Mouse (Mus musculus): Measurements from ENCODE around the gene Hist1h3b.
A peak's percentile ranks its signal among the peaks of the same experiment; 100 is the strongest.
"Not testable (repeated sequence)": the region's sequence is repeated elsewhere in the genome, so short reads cannot be mapped to it uniquely, and the experiment has no call there.

DNA sequence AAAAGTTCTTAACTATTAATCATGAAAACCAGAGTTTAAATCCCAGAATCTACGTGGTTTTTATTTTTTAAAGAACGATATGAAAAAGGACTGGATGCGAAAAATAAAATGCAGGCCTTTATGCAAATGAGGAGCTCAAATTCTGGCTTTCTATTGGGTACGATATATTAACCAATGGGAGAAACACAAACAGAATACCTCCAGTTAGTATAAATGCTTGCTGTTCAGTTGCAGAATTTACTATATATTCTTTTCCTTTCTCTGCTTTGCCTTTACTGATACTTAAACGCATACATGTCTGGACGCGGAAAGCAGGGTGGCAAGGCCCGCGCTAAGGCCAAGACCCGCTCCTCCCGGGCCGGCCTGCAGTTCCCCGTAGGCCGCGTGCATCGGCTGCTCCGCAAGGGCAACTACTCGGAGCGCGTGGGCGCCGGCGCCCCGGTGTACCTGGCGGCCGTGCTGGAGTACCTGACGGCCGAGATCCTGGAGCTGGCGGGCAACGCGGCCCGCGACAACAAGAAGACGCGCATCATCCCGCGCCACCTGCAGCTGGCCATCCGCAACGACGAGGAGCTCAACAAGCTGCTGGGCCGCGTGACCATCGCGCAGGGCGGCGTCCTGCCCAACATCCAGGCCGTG, 1.1 kb upstream of the Hist1h3b start, which contains the start of gene Hist1h2ab:
- not testable (repeated sequence) for TF ChIP-seq MYOG (IDR thresholded peaks at IDR 0.05; ENCODE audit: control insufficient read depth in 1 of 3, insufficient read depth in 1 of 3, insufficient read length in 2 of 3, low read depth in 2 of 3); USF1 (IDR thresholded peaks at IDR 0.05; ENCODE audit: low read depth); TCF12 (IDR thresholded peaks at IDR 0.05; ENCODE audit: insufficient read depth, poor library complexity, severe bottlenecking); CEBPB (IDR thresholded peaks at IDR 0.05; ENCODE audit: insufficient read depth, poor library complexity, severe bottlenecking)
- TF ChIP-seq POLR2A (IDR thresholded peaks at IDR 0.05; ENCODE audit: insufficient read length, low read depth), result peak; percentile 81

All from myocyte (in vitro differentiated cells).